Mouse (Mus musculus) liver, adult 2 months (tissue): Measurements from ENCODE around the gene Prtn3. TPM values are rescaled to one million over a fixed set of nuclear protein-coding genes. Genes with fewer than 3 reads are reported as not detected.

Experiments used
- DNase-seq: peaks from one replicate; pipeline ENCODE4 v3.0.0-alpha.2; 2011; ENCODE audit warnings: low read depth, low spot score; ENCODE audit errors: extremely low read depth
- H3K27ac ChIP-seq: fragments of 200-500 bp; replicated peaks from 2 replicates; pipeline ENCODE4 v1.5.1; 2012; ENCODE audit warnings: low read depth, mild to moderate bottlenecking, control low read depth, inconsistent platforms, low read length; ENCODE audit not compliant: insufficient read depth
- H3K27me3 ChIP-seq: fragments of 200-500 bp; 2 replicates; pipeline ENCODE4 v1.6.1; 2012; ENCODE audit warnings: mild to moderate bottlenecking, moderate library complexity, low read length, inconsistent platforms; ENCODE audit not compliant: control insufficient read depth, insufficient read depth
- H3K36me3 ChIP-seq: fragments of 200-500 bp; 2 replicates; pipeline ENCODE4 v1.6.1; 2012; ENCODE audit warnings: low read length, inconsistent platforms; ENCODE audit not compliant: control insufficient read depth, insufficient read depth
- H3K4me1 ChIP-seq: fragments of 200-500 bp; 2 replicates; pipeline ENCODE4 v1.6.1; 2011; ENCODE audit warnings: low read length; ENCODE audit not compliant: control insufficient read depth, insufficient read depth
- H3K4me3 ChIP-seq: fragments of 200-500 bp; 2 replicates; pipeline ENCODE4 v1.5.1; 2011; ENCODE audit warnings: low read depth, mild to moderate bottlenecking, control low read depth, low read length, moderate library complexity; ENCODE audit not compliant: insufficient read depth
- H3K79me2 ChIP-seq: fragments of 200-500 bp; 2 replicates; pipeline ENCODE4 v1.6.1; 2012; ENCODE audit warnings: inconsistent platforms, mild to moderate bottlenecking, low read length, moderate library complexity; ENCODE audit not compliant: control insufficient read depth, insufficient read depth
- H3K9ac ChIP-seq: fragments of 200-500 bp; 2 replicates; pipeline ENCODE4 v1.6.1; 2012; ENCODE audit warnings: low read depth, mild to moderate bottlenecking, control low read depth, inconsistent platforms, low read length
- CTCF ChIP-seq: fragments of 200-500 bp; IDR thresholded peaks from 2 replicates; pipeline ENCODE4 v1.5.1; 2011; ENCODE audit warnings: low read depth, low read length, control low read depth
- POLR2A ChIP-seq: fragments of 200-500 bp; IDR thresholded peaks from 2 replicates; pipeline ENCODE4 v1.6.1; 2011; ENCODE audit warnings: low read length, control low read depth; ENCODE audit not compliant: insufficient read depth; ENCODE audit errors: extremely low read depth
- WGBS: fragments of 180-500 bp; shearing (Covaris S2); methylation state at CpG from one replicate; pipeline ENCODE4 v1.1.7; 2018; 5-methylcytosine and 5-hydroxymethylcytosine counted together
- polyA plus RNA-seq: library from polyadenylated mRNA; depleted of rRNA; stranded (reverse); fragments of >200 nt; gene quantifications from 2 replicates; pipeline ENCODE4 v1.2.3, GENCODE M21; 2012
- total RNA-seq: library from RNA; depleted of rRNA; stranded (reverse); fragments of >200 nt; gene quantifications from 2 replicates; pipeline ENCODE4 v1.2.3, GENCODE M21; 2014

Gene Prtn3
- total and polyA plus RNA-seq, 2 experiments = 1.1 TPM; not detected in 1

- Histone ChIP-seq H3K36me3 (peaks cover 25% of the 10 kb centered on the region), H3K27me3 (no peaks in the 10 kb centered on the region), H3K4me1 (peaks cover 19% of the 10 kb centered on the region), H3K27ac (no peak overlapping the region), H3K9ac (no peak overlapping the region), H3K4me3 (no peak overlapping the region), H3K79me2 (peaks cover 28% of the 10 kb centered on the region)
- 75% methylated on average over 25 of the region's 25 CpGs for WGBS
- DNase-seq = no peak
- TF ChIP-seq POLR2A = no peak
- TF ChIP-seq CTCF = no peak
Observed at GRCm38 (mm10) chr10:79861230-79862048, 12.8 kb upstream of the Prtn3 start.

GRCm38 (mm10) chr10:79862049-79862788, 12.1 kb upstream of the Prtn3 start:
- Histone ChIP-seq H3K9ac (no peak overlapping the region), H3K27me3 (no peaks in the 10 kb centered on the region), H3K4me3 (no peak overlapping the region), H3K27ac (no peak overlapping the region), H3K36me3 (peaks cover 25% of the 10 kb centered on the region), H3K4me1 (peaks cover 11% of the 10 kb centered on the region), H3K79me2 (peaks cover 21% of the 10 kb centered on the region)
- WGBS = 90% methylated on average over 23 of the region's 23 CpGs
- DNase-seq = no peak
- TF ChIP-seq POLR2A (no peak), CTCF (no peak)

GRCm38 (mm10) chr10:79862925-79863324, 11.4 kb upstream of the Prtn3 start:
- Histone ChIP-seq H3K79me2 (peaks cover 14% of the 10 kb centered on the region; the same call in 1 of the 2 replicates), H3K4me1 (peaks cover 5% of the 10 kb centered on the region), H3K36me3 (peaks cover 25% of the 10 kb centered on the region), H3K27me3 (no peaks in the 10 kb centered on the region), H3K4me3 (no peak overlapping the region), H3K27ac (no peak overlapping the region), H3K9ac (no peak overlapping the region)
- TF ChIP-seq CTCF (no peak), POLR2A (no peak)
- WGBS = 79% methylated on average over 10 of the region's 10 CpGs
- no peak for DNase-seq

- H3K9ac ChIP-seq = no peak overlapping the region
- H3K79me2 ChIP-seq = peaks cover 6% of the 10 kb centered on the region; the same call in 1 of the 2 replicates
- H3K27ac ChIP-seq = no peak overlapping the region
- peaks cover 21% of the 10 kb centered on the region for H3K36me3 ChIP-seq
- no peak overlapping the region for H3K4me3 ChIP-seq
- TF ChIP-seq POLR2A (no peak), CTCF (no peak)
- 60% methylated on average over 10 of the region's 10 CpGs for WGBS
- peak; percentile 45 for DNase-seq
- no peaks in the 10 kb centered on the region; the same call in 1 of the 2 replicates for H3K4me1 ChIP-seq
- no peaks in the 10 kb centered on the region for H3K27me3 ChIP-seq
Observed at GRCm38 (mm10) chr10:79864351-79865188, 9.7 kb upstream of the Prtn3 start.

GRCm38 (mm10) chr10:79865189-79865601, 9.1 kb upstream of the Prtn3 start:
- H3K36me3 ChIP-seq = peaks cover 15% of the 10 kb centered on the region
- no peak overlapping the region for H3K4me3 ChIP-seq
- H3K79me2 ChIP-seq = no peaks in the 10 kb centered on the region; the same call in 1 of the 2 replicates
- DNase-seq = no peak
- no peak for TF ChIP-seq POLR2A
- TF ChIP-seq CTCF = no peak
- no peaks in the 10 kb centered on the region for H3K27me3 ChIP-seq
- no peaks in the 10 kb centered on the region; the same call in 1 of the 2 replicates for H3K4me1 ChIP-seq
- WGBS = 49% methylated on average over 12 of the region's 12 CpGs
- no peak overlapping the region for H3K9ac ChIP-seq
- no peak overlapping the region for H3K27ac ChIP-seq
